Mouse (Mus musculus): Measurements from ENCODE around the gene Klf13. TPM values are rescaled to one million over a fixed set of nuclear protein-coding genes. Genes with fewer than 3 reads are reported as not detected.

The Klf13 gene
- polyA plus RNA-seq, 1 experiment from 2014 or later = 24.7 TPM

DNA sequence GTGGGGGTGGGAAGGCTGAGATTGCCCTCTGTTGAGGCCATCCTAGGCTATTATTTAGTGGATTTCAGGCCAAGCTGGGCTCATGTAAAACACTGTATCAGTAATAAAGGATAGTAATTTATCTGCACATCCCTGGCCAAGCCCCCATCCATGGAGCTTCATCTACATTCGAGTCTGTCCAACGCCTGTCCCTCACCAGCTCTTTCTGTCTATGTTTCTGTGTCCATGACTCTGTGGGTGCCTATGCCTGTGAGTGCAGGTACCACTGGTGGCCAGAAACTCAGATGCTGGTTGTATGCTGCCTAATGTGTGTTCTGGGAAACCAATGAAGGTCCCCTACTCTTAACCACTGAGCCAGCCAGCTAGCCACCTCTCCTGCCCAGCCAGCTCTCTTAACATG lies 38.3 kb downstream of the Klf13 start:
- no peak overlapping the region for H3K9ac ChIP-seq (replicated peaks)
- 91% methylated on average over 2 of the region's 2 CpGs for WGBS
- no peaks in the 10 kb centered on the region for H3K27me3 ChIP-seq (replicated peaks)
- peaks cover 57% of the 10 kb centered on the region for H3K4me1 ChIP-seq
- no peak overlapping the region for H3K4me3 ChIP-seq (replicated peaks)
- no peak overlapping the region for H3K4me2 ChIP-seq
- ATAC-seq (ENCODE audit: low FRiP score) = no peak
- no peaks in the 10 kb centered on the region for H3K9me3 ChIP-seq (replicated peaks)
- H3K27ac ChIP-seq (replicated peaks) = no peak overlapping the region
- H3K36me3 ChIP-seq = no peaks in the 10 kb centered on the region

DNA sequence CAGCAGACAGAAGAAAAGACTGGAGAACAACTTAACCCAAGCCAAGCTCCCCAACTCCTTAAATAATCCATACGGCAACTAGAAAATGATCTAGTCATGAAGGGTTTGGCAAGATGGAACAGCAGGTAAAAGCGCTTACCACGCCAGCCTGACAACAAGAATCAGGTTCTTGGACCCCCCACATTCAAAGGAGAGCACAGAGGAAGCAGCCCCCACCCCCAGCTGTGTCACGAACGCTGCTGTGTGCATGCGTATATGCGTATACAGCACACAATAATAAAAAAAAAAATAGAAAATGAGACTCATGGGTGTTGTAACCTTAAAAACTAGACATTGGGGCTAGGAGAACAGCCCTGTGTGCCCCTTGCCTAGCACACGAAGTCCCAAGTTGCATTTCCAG lies 38.8 kb downstream of the Klf13 start:
- 76% methylated on average over 8 of the region's 8 CpGs for WGBS
- Histone ChIP-seq H3K9ac (replicated peaks) (no peak overlapping the region), H3K27ac (replicated peaks) (no peak overlapping the region), H3K4me1 (peaks cover 58% of the 10 kb centered on the region), H3K4me2 (no peak overlapping the region), H3K9me3 (replicated peaks) (no peaks in the 10 kb centered on the region), H3K36me3 (no peaks in the 10 kb centered on the region), H3K27me3 (replicated peaks) (no peaks in the 10 kb centered on the region), H3K4me3 (replicated peaks) (no peak overlapping the region)
- no peak for ATAC-seq (ENCODE audit: low FRiP score)

DNA sequence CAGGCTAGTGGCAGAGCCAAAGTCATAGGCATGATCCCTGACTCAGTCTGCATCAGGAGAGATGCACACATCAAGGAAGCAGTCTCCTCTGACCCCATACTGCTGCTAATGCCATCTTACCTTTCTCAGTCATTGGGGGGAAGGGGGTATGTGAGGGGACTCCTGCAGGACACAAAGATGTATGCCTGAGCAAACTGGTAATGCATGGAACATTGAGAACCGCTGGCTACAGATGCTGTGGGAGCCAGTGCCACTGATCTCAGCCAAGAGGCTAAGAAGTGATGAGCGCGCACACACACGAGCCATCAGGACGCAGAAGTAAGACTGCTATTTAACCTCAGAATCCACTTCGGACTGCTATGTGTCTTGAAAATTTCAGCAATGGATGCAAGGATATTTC lies 40.5 kb downstream of the Klf13 start:
- WGBS = 86% methylated on average over 6 of the region's 6 CpGs
- Histone ChIP-seq H3K9ac (replicated peaks) (no peak overlapping the region), H3K27me3 (replicated peaks) (no peaks in the 10 kb centered on the region), H3K4me2 (no peak overlapping the region), H3K36me3 (no peaks in the 10 kb centered on the region), H3K4me3 (replicated peaks) (no peak overlapping the region), H3K4me1 (peaks cover 60% of the 10 kb centered on the region), H3K9me3 (replicated peaks) (no peaks in the 10 kb centered on the region), H3K27ac (replicated peaks) (no peak overlapping the region)
- ATAC-seq (ENCODE audit: low FRiP score) = no peak

DNA sequence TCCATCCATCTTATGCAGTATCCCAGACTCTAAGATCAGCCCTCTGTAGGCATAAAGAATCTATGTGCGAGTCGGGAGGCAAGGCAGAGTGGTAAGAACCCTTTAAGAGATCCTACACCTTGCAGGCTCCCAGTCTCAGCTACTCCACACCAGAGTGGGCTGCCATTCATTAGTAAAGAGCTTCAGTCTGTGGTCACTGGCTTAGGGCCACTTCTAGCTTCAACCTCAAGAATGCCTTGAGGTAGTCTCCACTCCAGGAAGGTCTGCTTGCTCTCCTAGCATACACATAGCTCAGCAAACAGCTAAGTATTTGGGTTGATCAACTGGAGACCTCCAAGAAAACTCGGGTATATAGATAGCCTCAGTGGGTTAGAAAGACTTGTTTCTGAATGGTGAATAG lies 41.1 kb downstream of the Klf13 start:
- peak overlapping the region; percentile 45; the same call in 1 of the 2 replicates for H3K9ac ChIP-seq (replicated peaks)

DNA sequence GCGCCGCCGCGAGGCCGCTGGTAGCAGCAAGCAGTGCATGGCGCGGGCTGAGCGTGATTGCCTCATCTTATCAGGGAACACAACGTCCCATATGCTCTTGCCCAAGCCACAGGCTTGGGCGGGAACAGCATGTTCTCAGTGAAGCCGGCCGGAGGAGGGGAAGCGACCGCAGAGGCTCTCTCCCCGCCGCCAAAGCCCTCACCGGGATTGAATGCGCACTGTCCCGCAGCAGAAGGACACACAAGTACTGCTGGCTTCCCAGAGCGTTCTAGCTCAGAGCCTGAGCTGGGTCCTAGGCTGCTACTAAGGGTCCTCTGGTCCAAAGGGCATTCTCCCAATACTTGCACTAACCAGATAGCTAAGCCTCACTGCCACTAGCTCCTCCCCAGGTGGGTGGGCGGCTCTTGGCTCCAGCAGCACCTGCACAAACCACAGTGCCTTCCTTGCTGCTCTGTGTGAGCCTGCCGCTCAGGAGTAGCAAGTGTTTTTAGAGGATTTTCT lies 41.7 kb downstream of the Klf13 start:
- Histone ChIP-seq H3K9ac (replicated peaks) (peak overlapping the region; percentile 45), H3K27ac (replicated peaks) (peak overlapping the region; percentile 64), H3K36me3 (no peaks in the 10 kb centered on the region), H3K9me3 (replicated peaks) (no peaks in the 10 kb centered on the region), H3K4me1 (peaks cover 55% of the 10 kb centered on the region), H3K4me2 (peak overlapping the region; percentile 69), H3K4me3 (replicated peaks) (peak overlapping the region; percentile 32), H3K27me3 (replicated peaks) (no peaks in the 10 kb centered on the region)
- peak; percentile 84 for ATAC-seq (ENCODE audit: low FRiP score)
- WGBS = 2% methylated on average over 22 of the region's 22 CpGs

More for the DNA sequence above, 41.1 kb downstream of the Klf13 start:
- Histone ChIP-seq H3K4me3 (replicated peaks) (peak overlapping the region; percentile 32; the same call in 1 of the 2 replicates), H3K27ac (replicated peaks) (peak overlapping the region; percentile 64), H3K4me1 (peaks cover 56% of the 10 kb centered on the region), H3K36me3 (no peaks in the 10 kb centered on the region), H3K4me2 (peak overlapping the region; percentile 69), H3K9me3 (replicated peaks) (no peaks in the 10 kb centered on the region), H3K27me3 (replicated peaks) (no peaks in the 10 kb centered on the region)
- WGBS = 51% methylated on average over 3 of the region's 3 CpGs
- no peak for ATAC-seq (ENCODE audit: low FRiP score)

DNA sequence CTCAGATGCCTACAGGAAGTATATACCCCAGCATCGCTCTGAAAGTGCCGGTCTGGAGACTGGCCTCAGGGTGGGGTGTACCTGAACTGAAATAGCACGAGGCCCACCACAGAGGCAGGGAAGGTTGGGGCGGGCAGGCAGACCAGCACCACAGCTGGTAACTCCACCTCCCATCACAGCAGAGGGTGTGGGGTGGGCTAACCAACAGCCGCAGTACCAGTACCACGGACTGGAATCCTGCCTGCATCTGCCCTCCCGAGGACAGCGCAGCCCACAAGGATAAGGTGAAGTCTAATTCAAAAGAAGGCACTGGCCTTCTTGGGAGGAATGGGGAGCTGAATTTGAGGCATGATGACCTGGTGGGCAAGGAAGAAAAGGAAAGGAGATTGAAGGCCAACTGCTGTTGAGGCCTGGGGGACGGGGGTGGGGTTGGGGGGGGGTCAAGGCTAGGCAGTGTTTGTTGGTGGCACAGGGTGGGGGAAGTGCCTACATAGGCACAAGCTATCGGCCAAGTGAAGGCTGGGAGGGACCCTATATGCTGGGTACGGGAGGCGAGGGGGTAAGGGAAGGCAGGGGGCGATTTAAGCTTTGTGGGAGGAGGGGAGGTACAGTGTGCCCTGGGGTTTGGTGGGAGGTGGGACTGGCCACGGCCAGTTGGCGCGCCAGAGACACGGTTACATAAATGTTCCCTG lies 42.3 kb downstream of the Klf13 start:
- peak; percentile 36; the same call in 1 of the 2 replicates for ATAC-seq (ENCODE audit: low FRiP score)
- Histone ChIP-seq H3K9me3 (replicated peaks) (no peaks in the 10 kb centered on the region), H3K9ac (replicated peaks) (peak overlapping the region; percentile 45; the same call in 1 of the 2 replicates), H3K36me3 (no peaks in the 10 kb centered on the region), H3K4me1 (peaks cover 49% of the 10 kb centered on the region), H3K27me3 (replicated peaks) (no peaks in the 10 kb centered on the region), H3K27ac (replicated peaks) (0 out of 2 replicates have a peak overlapping the region, but pooled peaks have one; percentile 64), H3K4me2 (peak overlapping the region; percentile 69), H3K4me3 (replicated peaks) (peak overlapping the region; percentile 32)
- 26% methylated on average over 16 of the region's 17 CpGs for WGBS

DNA sequence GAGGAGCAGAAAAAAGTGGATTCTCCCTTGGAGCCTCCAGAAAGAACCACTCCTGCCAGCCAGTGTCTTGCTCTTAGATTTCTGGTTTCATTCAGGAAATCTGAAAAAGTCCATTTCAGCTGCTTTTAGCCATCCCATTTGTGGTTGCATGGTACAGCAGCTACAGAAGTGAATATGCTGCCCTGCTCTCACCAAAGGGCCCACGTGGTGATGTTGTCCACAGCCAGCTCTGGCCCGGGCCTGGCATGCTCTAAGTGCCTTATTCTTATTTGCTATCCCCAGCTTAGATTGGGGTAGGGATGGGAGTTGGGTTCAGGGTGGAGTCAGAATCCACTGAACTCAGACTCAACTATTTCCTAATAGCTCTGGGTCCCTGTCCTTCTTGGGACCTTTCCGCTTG lies 43.5 kb downstream of the Klf13 start:
- WGBS = 88% methylated on average over 3 of the region's 3 CpGs
- H3K27ac ChIP-seq (replicated peaks) = 0 out of 2 replicates have a peak overlapping the region, but pooled peaks have one; percentile 13
- no peak overlapping the region for H3K4me2 ChIP-seq
- H3K9me3 ChIP-seq (replicated peaks) = no peaks in the 10 kb centered on the region
- peaks cover 43% of the 10 kb centered on the region for H3K4me1 ChIP-seq
- H3K36me3 ChIP-seq = peaks cover 4% of the 10 kb centered on the region
- no peak overlapping the region for H3K4me3 ChIP-seq (replicated peaks)
- no peaks in the 10 kb centered on the region for H3K27me3 ChIP-seq (replicated peaks)
- no peak overlapping the region for H3K9ac ChIP-seq (replicated peaks)
- no peak for ATAC-seq (ENCODE audit: low FRiP score)

DNA sequence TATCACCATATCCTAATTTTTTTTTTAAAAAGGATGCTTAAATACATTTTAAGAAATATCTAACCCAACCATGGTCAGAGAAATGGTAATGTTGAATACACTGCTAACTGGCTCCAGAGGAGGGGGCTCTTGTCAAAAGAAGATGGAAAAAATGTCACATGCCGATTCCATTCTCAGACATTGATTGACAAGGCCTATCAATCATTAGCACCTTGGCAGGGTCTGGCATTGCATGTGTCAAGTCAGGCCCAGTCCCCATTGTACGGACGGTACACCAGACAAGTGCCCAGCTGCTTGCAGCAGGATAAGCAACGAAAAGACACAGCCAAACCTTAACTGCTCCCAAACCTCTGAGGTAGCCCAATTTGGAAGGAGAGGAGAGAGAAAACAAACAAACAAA lies 44.1 kb downstream of the Klf13 start:
- Histone ChIP-seq H3K4me3 (replicated peaks) (no peak overlapping the region), H3K9me3 (replicated peaks) (no peaks in the 10 kb centered on the region), H3K27ac (replicated peaks) (no peak overlapping the region), H3K4me2 (no peak overlapping the region), H3K9ac (replicated peaks) (no peak overlapping the region), H3K36me3 (peaks cover 8% of the 10 kb centered on the region), H3K27me3 (replicated peaks) (no peaks in the 10 kb centered on the region), H3K4me1 (peaks cover 43% of the 10 kb centered on the region)
- WGBS = 76% methylated on average over 4 of the region's 4 CpGs
- no peak for ATAC-seq (ENCODE audit: low FRiP score)

DNA sequence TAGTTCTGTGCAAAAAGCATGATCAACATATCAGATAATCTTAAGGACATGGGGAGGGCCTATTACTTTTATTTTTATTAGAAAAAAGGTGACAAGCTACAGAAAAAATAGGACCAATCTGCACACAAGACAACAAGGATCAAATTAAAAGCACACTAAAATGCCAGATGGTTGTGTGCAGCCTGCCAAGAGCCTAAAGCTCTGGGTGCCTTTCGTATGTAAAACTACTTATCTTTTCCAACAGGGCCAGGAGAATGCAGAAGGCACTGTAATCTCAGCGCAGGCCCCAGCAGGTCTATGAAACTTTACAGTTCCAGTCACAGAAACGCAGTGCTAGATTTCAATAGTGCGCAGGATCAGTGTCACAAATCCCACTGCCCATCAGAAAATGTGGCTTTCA lies 45.0 kb downstream of the Klf13 start:
- Histone ChIP-seq H3K9ac (replicated peaks) (no peak overlapping the region), H3K4me2 (no peak overlapping the region), H3K4me1 (peaks cover 41% of the 10 kb centered on the region), H3K9me3 (replicated peaks) (no peaks in the 10 kb centered on the region), H3K36me3 (peaks cover 8% of the 10 kb centered on the region), H3K4me3 (replicated peaks) (no peak overlapping the region), H3K27me3 (replicated peaks) (no peaks in the 10 kb centered on the region), H3K27ac (replicated peaks) (peak overlapping the region; percentile 39; the same call in 1 of the 2 replicates)
- WGBS = 49% methylated on average over 4 of the region's 4 CpGs
- ATAC-seq (ENCODE audit: low FRiP score) = no peak

DNA sequence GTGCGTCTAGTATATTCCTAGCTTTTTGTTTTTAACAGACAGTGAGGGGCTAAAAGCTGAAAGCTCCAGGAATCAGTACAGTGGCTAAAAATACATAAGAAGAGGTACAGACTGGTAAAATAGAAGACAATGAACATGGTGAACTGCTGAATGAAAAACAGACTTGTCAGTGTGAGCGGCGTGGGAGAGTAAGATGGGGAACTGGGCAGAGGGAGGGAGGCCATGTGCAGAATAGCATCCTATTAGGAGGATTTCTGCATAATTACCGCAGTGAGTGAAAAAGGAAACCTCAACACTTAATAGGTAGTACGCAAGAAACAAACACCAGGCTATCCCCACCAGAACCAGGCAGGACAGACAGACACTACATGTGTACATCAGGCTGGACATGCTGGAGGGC lies 45.5 kb downstream of the Klf13 start:
- no peak overlapping the region for H3K4me2 ChIP-seq
- 71% methylated on average over 5 of the region's 5 CpGs for WGBS
- ATAC-seq (ENCODE audit: low FRiP score) = no peak
- H3K36me3 ChIP-seq = peaks cover 8% of the 10 kb centered on the region
- no peaks in the 10 kb centered on the region for H3K27me3 ChIP-seq (replicated peaks)
- peak overlapping the region; percentile 39 for H3K27ac ChIP-seq (replicated peaks)
- no peak overlapping the region for H3K4me3 ChIP-seq (replicated peaks)
- H3K9ac ChIP-seq (replicated peaks) = no peak overlapping the region
- no peaks in the 10 kb centered on the region for H3K9me3 ChIP-seq (replicated peaks)
- H3K4me1 ChIP-seq = peaks cover 38% of the 10 kb centered on the region

DNA sequence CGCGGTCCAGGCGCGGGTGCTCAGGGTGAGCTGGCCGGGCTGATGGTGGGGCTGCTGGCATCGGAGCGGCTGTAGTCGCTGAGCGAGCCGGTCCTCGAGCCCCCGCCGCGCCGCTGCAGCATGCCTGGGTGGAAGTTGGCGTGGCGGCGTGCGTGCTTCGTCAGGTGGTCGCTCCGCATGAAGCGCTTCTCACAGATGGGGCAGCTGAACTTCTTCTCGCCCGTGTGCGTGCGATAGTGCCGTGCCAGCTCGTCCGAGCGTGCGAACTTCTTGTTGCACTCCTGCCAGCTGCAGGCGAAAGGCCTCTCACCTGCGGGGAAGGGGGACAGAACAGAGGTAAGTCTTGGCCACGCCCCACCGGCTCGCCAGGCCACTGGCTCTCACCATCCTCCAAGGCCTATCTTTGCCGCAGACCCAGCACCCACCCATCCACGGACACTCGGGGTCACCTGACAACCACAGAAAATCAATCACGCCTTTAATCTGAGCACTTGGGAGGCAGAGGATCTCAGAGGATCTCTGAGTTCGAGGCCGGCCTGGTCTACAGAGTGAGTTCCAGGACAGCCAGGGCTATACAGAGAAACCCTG lies 47.1 kb downstream of the Klf13 start:
- Histone ChIP-seq H3K36me3 (peaks cover 12% of the 10 kb centered on the region), H3K4me1 (peaks cover 27% of the 10 kb centered on the region), H3K4me2 (no peak overlapping the region), H3K9ac (replicated peaks) (no peak overlapping the region), H3K9me3 (replicated peaks) (no peaks in the 10 kb centered on the region), H3K4me3 (replicated peaks) (no peak overlapping the region), H3K27ac (replicated peaks) (no peak overlapping the region), H3K27me3 (replicated peaks) (no peaks in the 10 kb centered on the region)
- ATAC-seq (ENCODE audit: low FRiP score) = no peak
- 79% methylated on average over 43 of the region's 43 CpGs for WGBS

Data from neural tube, embryonic 15.5 days (tissue).